Mouse (Mus musculus): ENCODE results near the gene Acbd7. TPM values are rescaled to one million over a fixed set of nuclear protein-coding genes. Genes with fewer than 3 reads are reported as not detected.

Acbd7 gene
- total RNA-seq, 2 experiments from 2014 or later: not detected

DNA sequence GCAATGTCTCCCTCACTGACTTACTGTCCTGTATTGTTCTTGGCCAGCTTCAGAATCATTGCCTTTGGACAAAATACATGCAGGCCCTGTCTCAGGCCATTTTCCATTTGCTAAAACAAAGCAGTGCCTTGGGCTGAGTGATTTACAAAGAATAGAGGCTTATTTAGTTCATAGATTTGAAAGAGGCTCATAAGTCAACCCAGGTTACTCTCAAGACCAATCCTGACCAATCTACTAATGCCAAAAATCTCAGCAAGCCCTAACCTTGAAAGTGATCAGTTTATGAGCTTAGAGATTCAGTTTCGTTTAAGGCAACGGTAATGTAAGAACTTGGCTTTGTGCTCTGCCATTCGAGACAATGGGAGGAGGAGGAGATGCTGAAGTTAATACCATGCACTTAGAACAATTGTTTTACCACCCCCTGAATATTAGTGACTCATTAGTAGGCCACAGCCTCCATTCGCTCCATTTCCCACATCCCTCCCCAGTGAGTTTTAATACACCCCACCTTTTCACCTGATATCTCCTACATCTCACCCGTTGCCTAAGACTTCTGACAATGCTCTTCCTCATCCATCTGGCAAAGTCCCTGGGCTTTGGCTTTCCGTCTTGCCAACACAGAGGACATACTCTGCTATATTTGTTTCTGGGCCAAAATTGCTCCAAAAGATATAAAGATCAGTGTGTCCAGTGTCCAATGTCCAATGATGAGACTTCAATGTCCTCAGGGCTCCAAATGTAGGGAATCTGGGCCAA, 51.3 kb downstream of the Acbd7 start:
- no peak for DNase-seq

Other genes starting within 250 kb of the Acbd7 start
- 10 to 100 TPM; 27.7 to 29.7 TPM for gene Fam171a1, start 221.9 kb upstream of the Acbd7 start, total RNA-seq (2021)
- gene Nmt2, start 52.0 kb upstream of the Acbd7 start, total RNA-seq (2021): 10 to 100 TPM; 42.4 to 80.1 TPM
- 10 to 100 TPM; 13.3 to 16.9 TPM for gene Rpp38, start 3.5 kb upstream of the Acbd7 start, total RNA-seq (2021)
- under 1 TPM in 1 of 2 experiments, not detected in 1; 0.30 TPM for gene Olah, start 61.0 kb downstream of the Acbd7 start, total RNA-seq (2021)
- under 1 TPM in 1 of 2 experiments, not detected in 1; 0.56 TPM for gene Meig1, start 86.5 kb downstream of the Acbd7 start, total RNA-seq (2021)
- gene Dclre1c, start 88.0 kb downstream of the Acbd7 start, total RNA-seq (2021): 1 to 10 TPM; 7.0 to 9.1 TPM
- 1 to 10 TPM; 1.8 to 2.5 TPM for gene Suv39h2, start 138.9 kb downstream of the Acbd7 start, total RNA-seq (2021)
- 1 to 10 TPM; 2.3 to 2.8 TPM for gene Gm45902, start 176.6 kb downstream of the Acbd7 start, total RNA-seq (2021)
- 10 to 100 TPM; 35.4 to 43.6 TPM for gene Hspa14, start 176.6 kb downstream of the Acbd7 start, total RNA-seq (2021)
- 1 to 10 TPM; 3.4 to 4.3 TPM for gene Cdnf, start 176.9 kb downstream of the Acbd7 start, total RNA-seq (2021)
- 10 to 100 TPM; 11.0 to 14.2 TPM for gene Fam107b, start 234.3 kb downstream of the Acbd7 start, total RNA-seq (2021)